Mouse (Mus musculus) heart, embryonic 14.5 days (tissue): ENCODE results near the gene Dpm3. TPM values are rescaled to one million over a fixed set of nuclear protein-coding genes. Genes with fewer than 3 reads are reported as not detected.

Experiments
- ATAC-seq: fragments of 200-750 bp; cut with Nextera tagmentation; 2 replicates; pipeline ENCODE4 v1.8.0; 2017; ENCODE audit warnings: low read depth, moderate TSS enrichment; ENCODE audit not compliant: insufficient number of reproducible peaks, insufficient read depth, low FRiP score
- H3K27ac ChIP-seq, 2 experiments: fragments of 200-500 bp in 1 of 2; fragments of 300-500 bp in 1 of 2; sonication (generic) in 1 of 2; replicated peaks in 1 of 2; 2 replicates each; pipeline ENCODE4 v1.5.1; 2012 to 2014; ENCODE audit warnings: low read depth in 2 of 2, low read length in 2 of 2, control low read depth in 1 of 2, mild to moderate bottlenecking in 1 of 2, mixed read lengths in 1 of 2; ENCODE audit not compliant: control insufficient read depth in 1 of 2, insufficient read depth in 1 of 2
- H3K27me3 ChIP-seq: fragments of 300-500 bp; sonication (generic); 2 replicates; pipeline ENCODE4 v1.6.1; 2014; ENCODE audit warnings: mild to moderate bottlenecking, low read length, control low read depth; ENCODE audit not compliant: control insufficient read depth, insufficient read depth
- H3K36me3 ChIP-seq: fragments of 300-500 bp; sonication (generic); 2 replicates; pipeline ENCODE4 v1.6.1; 2014; ENCODE audit warnings: mild to moderate bottlenecking, control low read depth, low read length, mixed read lengths; ENCODE audit not compliant: control insufficient read depth, insufficient read depth
- H3K4me1 ChIP-seq, 2 experiments: fragments of 200-500 bp in 1 of 2; fragments of 300-500 bp in 1 of 2; sonication (generic) in 1 of 2; 2 replicates each; pipeline ENCODE4 v1.6.1; 2012 to 2014; ENCODE audit warnings: low read length in 2 of 2, control low read depth in 1 of 2, mixed read lengths in 1 of 2; ENCODE audit not compliant: control insufficient read depth in 2 of 2, insufficient read depth in 2 of 2
- H3K4me2 ChIP-seq: fragments of 300-500 bp; sonication (generic); 2 replicates; pipeline ENCODE4 v1.6.1; 2014; ENCODE audit warnings: mild to moderate bottlenecking, low read length
- H3K4me3 ChIP-seq, 2 experiments: fragments of 200-500 bp in 1 of 2; fragments of 300-500 bp in 1 of 2; sonication (generic) in 1 of 2; 2 replicates each; pipeline ENCODE4 v1.5.1; 2012 to 2014; ENCODE audit warnings: low read length in 2 of 2, mild to moderate bottlenecking in 2 of 2, control low read depth in 1 of 2, low read depth in 1 of 2, moderate library complexity in 1 of 2; ENCODE audit not compliant: control insufficient read depth in 1 of 2, insufficient read depth in 1 of 2
- H3K9ac ChIP-seq: fragments of 300-500 bp; sonication (generic); 2 replicates; pipeline ENCODE4 v1.6.1; 2014; ENCODE audit warnings: mild to moderate bottlenecking, low read length
- H3K9me3 ChIP-seq: fragments of 300-500 bp; sonication (generic); 2 replicates; pipeline ENCODE4 v1.6.1; 2016; ENCODE audit warnings: low read length, control low read depth; ENCODE audit not compliant: control insufficient read depth
- WGBS: fragments of 180-500 bp; shearing (Covaris S2); extraction: QIAGEN DNeasy Blood & Tissue Kit; methylation state at CpG from one replicate; pipeline ENCODE4 v1.1.7; 2014; 5-methylcytosine and 5-hydroxymethylcytosine counted together
- polyA plus RNA-seq: library from polyadenylated mRNA; unstranded; fragments of >200 nt; fragmentation: Nextera tagmentation; extraction: Ambion mirVana; gene quantifications from 2 replicates; pipeline ENCODE4 v1.2.1, GENCODE M21; 2014

The Dpm3 gene
- polyA plus RNA-seq, 1 experiment from 2014 or later = 97.9 TPM

- Histone ChIP-seq H3K27ac (no peak overlapping the region), H3K9ac (no peak overlapping the region), H3K4me2 (no peak overlapping the region), H3K4me1 (peaks cover 11 to 14% of the 10 kb centered on the region in 2 experiments; a peak in 3 of 4 replicates), H3K9me3 (no peaks in the 10 kb centered on the region), H3K27me3 (no peaks in the 10 kb centered on the region), H3K36me3 (no peaks in the 10 kb centered on the region), H3K4me3 (no peak overlapping the region)
- no peak for ATAC-seq
- WGBS = 87% methylated on average over 3 of the region's 3 CpGs
Measured at GRCm38 (mm10) chr3:89284261-89284660, 25.1 kb downstream of the Dpm3 start.

- Histone ChIP-seq H3K9me3 (no peaks in the 10 kb centered on the region), H3K9ac (no peak overlapping the region), H3K27me3 (no peaks in the 10 kb centered on the region), H3K4me2 (no peak overlapping the region), H3K4me1 (peaks cover 7 to 9% of the 10 kb centered on the region in 2 experiments; a peak in 3 of 4 replicates), H3K27ac (no peak overlapping the region), H3K4me3 (no peak overlapping the region), H3K36me3 (no peaks in the 10 kb centered on the region)
- no peak for ATAC-seq
- 36% methylated on average over 2 of the region's 2 CpGs for WGBS
Measured at GRCm38 (mm10) chr3:89285526-89285925, 26.4 kb downstream of the Dpm3 start.

GRCm38 (mm10) chr3:89287286-89287685 lies 28.1 kb downstream of the Dpm3 start:
- H3K36me3 ChIP-seq = no peaks in the 10 kb centered on the region
- H3K4me1 ChIP-seq = peaks cover 0 to 5% of the 10 kb centered on the region in 2 experiments; a peak in 1 of 4 replicates
- peak overlapping the region; percentile 33 to 46 for H3K27ac ChIP-seq
- no peak overlapping the region for H3K4me2 ChIP-seq
- no peaks in the 10 kb centered on the region for H3K9me3 ChIP-seq
- no peak overlapping the region for H3K9ac ChIP-seq
- H3K27me3 ChIP-seq = no peaks in the 10 kb centered on the region
- no peak for ATAC-seq
- 49% methylated on average over 5 of the region's 5 CpGs for WGBS
- no peak overlapping the region for H3K4me3 ChIP-seq

GRCm38 (mm10) chr3:89288503-89288928 lies 29.4 kb downstream of the Dpm3 start:
- Histone ChIP-seq H3K4me1 (peaks cover 0 to 5% of the 10 kb centered on the region in 2 experiments; a peak in 1 of 4 replicates), H3K4me3 (no peak overlapping the region), H3K27me3 (no peaks in the 10 kb centered on the region), H3K4me2 (no peak overlapping the region), H3K27ac (no peak overlapping the region), H3K36me3 (no peaks in the 10 kb centered on the region), H3K9ac (no peak overlapping the region), H3K9me3 (no peaks in the 10 kb centered on the region)
- WGBS = 26% methylated on average over 7 of the region's 7 CpGs
- ATAC-seq = no peak

GRCm38 (mm10) chr3:89291874-89292273 lies 32.7 kb downstream of the Dpm3 start:
- Histone ChIP-seq H3K9ac (no peak overlapping the region), H3K4me2 (no peak overlapping the region), H3K4me1 (peaks cover 0 to 8% of the 10 kb centered on the region in 2 experiments; a peak in 1 of 4 replicates), H3K4me3 (no peak overlapping the region), H3K27me3 (no peaks in the 10 kb centered on the region), H3K9me3 (no peaks in the 10 kb centered on the region), H3K27ac (no peak overlapping the region), H3K36me3 (no peaks in the 10 kb centered on the region)
- no peak for ATAC-seq
- 40% methylated on average over 10 of the region's 10 CpGs for WGBS

GRCm38 (mm10) chr3:89292303-89292702 lies 33.1 kb downstream of the Dpm3 start:
- H3K4me2 ChIP-seq = no peak overlapping the region
- peaks cover 0 to 8% of the 10 kb centered on the region in 2 experiments; a peak in 1 of 4 replicates for H3K4me1 ChIP-seq
- H3K4me3 ChIP-seq = no peak overlapping the region
- ATAC-seq = no peak
- H3K27me3 ChIP-seq = no peaks in the 10 kb centered on the region
- H3K36me3 ChIP-seq = no peaks in the 10 kb centered on the region
- no peak overlapping the region for H3K9ac ChIP-seq
- no peaks in the 10 kb centered on the region for H3K9me3 ChIP-seq
- no peak overlapping the region for H3K27ac ChIP-seq
- WGBS = 79% methylated on average over 5 of the region's 5 CpGs

GRCm38 (mm10) chr3:89293247-89293918 lies 34.2 kb downstream of the Dpm3 start:
- Histone ChIP-seq H3K4me2 (no peak overlapping the region), H3K4me1 (peaks cover 0 to 5% of the 10 kb centered on the region in 2 experiments; a peak in 1 of 4 replicates), H3K9ac (no peak overlapping the region), H3K36me3 (no peaks in the 10 kb centered on the region), H3K27ac (no peak overlapping the region), H3K27me3 (no peaks in the 10 kb centered on the region), H3K4me3 (no peak overlapping the region), H3K9me3 (no peaks in the 10 kb centered on the region)
- ATAC-seq = no peak
- WGBS = 87% methylated on average over 11 of the region's 11 CpGs

- ATAC-seq = no peak
- Histone ChIP-seq H3K4me2 (no peak overlapping the region), H3K4me1 (peaks cover 0 to 3% of the 10 kb centered on the region in 2 experiments; a peak in 1 of 4 replicates), H3K27me3 (no peaks in the 10 kb centered on the region), H3K4me3 (no peak overlapping the region), H3K9me3 (no peaks in the 10 kb centered on the region), H3K36me3 (no peaks in the 10 kb centered on the region), H3K9ac (no peak overlapping the region), H3K27ac (no peak overlapping the region)
- 78% methylated on average over 5 of the region's 5 CpGs for WGBS
Measured at GRCm38 (mm10) chr3:89294195-89294594, 35.0 kb downstream of the Dpm3 start.
